Mouse (Mus musculus): ENCODE data around the gene Lnx2. TPM values are rescaled to one million over a fixed set of nuclear protein-coding genes. Genes with fewer than 3 reads are reported as not detected.

Gene Lnx2
- polyA plus RNA-seq, 2 experiments from 2014 or later = 19.3 to 24.8 TPM

DNA sequence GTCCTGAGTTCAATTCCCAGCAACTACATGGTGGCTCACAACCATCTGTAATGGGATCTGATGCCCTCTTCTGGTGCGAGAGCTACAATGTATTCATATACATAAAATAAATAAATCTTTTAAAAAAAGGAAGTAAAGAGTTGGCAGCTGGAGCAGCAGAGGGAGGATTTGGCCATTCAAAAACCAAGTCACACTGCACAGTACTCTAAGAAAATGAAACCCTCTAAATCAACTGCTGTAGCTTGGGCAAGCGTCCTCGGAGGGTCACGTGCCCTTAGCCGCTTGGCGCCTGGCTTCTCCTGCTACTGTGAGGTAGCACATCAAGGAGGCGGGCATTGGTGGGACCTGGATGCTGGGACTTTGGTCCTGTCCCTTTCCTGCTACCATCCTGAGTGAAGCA, 61.2 kb downstream of the Lnx2 start:
- ATAC-seq = no peak

DNA sequence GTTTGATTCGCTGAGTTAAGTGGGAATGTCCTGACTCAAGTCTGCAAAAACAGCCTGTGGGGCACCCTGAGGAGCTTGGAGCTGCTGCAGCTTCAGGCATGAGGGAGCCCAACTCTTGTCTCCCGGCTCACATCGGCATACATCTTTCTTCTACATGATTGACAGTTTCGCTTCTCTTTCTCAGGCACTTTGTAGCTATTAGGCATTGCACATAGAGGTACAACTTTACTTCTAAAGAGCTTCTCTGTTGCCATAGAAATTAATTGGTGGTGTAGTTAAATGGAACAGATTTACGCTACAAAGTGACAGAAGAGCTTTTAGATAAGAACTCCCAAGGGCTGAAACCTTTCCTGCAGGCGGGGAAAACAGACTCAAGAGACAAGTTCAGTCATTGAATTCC, 62.5 kb downstream of the Lnx2 start:
- ATAC-seq = no peak

DNA sequence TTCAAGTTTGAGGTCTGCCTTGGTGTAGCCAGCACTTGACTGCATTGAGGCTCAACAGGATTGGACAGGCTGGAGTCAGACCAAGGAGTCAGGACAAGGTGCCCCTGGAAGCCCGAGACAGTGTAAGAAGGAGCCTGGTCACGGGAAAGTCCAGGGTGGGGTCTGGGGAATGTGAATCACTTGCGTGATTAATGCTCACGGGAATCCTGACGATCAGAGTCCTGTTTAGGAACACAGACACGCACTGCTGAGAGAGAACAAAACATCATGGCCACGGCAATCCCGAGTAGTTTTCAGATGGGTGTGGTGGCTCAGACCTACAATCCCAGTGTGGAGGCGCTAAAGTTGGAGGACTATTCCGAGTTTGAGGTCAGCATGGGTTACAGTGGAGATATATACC, 65.1 kb downstream of the Lnx2 start:
- no peak for ATAC-seq

- no peak for ATAC-seq
Observed at GRCm38 (mm10) chr5:147003303-147003702, 73.1 kb downstream of the Lnx2 start.

- ATAC-seq = no peak
Observed at GRCm38 (mm10) chr5:147001312-147001711, 75.1 kb downstream of the Lnx2 start.

DNA sequence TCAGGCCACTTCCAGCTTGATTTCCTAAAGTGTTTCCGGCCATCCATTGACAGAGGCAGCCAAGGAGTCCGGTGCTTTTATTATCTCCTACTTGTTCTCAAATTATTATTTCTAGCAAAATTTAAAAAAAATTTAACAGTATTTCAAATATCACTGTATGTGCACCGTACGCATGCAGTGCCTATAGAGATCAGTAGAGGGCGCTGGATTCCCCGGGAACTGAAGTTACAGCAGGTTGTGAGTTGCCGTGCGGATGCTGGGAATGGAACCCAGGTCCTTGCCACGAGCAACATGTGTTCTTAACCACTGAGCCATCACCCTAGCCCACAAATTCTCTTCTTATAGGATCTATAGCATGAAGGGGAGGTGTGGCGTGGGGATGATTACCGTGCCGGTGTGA, 77.6 kb downstream of the Lnx2 start:
- no peak for ATAC-seq

- ATAC-seq = no peak
Observed at GRCm38 (mm10) chr5:146996812-146997211, 79.6 kb downstream of the Lnx2 start.

GRCm38 (mm10) chr5:146994973-146995372, 81.4 kb downstream of the Lnx2 start:
- ATAC-seq = no peak

GRCm38 (mm10) chr5:146993509-146993908, 82.9 kb downstream of the Lnx2 start:
- no peak for ATAC-seq

- no peak for ATAC-seq
Observed at GRCm38 (mm10) chr5:146989051-146989450, 87.3 kb downstream of the Lnx2 start.

DNA sequence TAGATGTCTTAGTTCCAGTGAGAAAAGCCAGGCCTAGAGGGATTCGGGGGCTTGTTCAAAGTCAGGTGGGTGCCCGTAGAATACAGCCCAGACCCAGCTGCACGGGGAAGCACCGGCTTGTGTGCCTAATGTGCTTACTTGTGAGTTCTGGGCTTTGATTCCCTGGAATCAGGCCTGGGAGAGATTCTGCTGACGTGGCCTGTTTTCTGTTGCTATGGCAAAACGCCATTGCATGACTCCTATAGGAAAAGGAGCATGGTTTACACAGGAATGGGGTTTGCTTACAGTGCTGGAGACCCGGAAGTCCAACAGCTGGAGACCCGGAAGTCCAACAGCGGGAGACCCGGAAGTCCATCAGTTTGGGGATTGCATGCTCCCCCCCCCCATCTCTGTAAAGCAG, 88.8 kb downstream of the Lnx2 start:
- no peak for ATAC-seq

DNA sequence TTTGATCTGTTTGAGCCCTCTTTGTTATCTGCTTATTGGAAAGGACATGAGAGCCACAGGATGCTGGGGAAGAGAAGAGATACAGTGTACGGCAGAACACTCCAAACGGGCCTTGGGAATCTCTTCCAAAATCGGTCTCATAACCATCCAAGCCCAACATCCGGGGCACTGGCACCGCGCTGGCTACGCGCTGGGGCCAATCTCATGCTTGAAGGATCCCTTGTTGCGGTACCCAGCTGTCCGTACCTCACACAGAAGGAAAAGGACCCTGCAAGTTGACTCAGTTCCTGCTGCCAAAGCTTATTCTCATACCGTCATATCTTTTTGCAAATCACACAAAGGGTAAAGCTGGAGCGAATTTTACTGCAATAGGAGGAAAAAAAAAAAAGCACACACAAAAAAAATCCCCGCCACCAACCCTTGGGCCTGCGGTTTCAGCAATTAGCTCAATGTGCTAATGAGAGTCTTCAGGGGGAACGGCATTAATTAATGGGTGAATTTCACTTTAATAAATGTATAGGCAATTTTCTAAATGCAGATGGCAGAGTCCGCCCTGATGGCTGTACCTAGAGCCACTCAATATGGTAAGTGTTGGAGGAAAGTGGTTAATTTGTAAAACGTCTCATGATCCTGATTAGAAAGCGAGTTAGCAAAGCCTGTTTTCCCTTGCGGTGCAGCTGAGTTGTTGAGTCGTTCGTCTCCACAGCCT, 90.5 kb downstream of the Lnx2 start:
- no peak for ATAC-seq

- ATAC-seq = peak; percentile 36
Observed at GRCm38 (mm10) chr5:146983216-146983615, 93.2 kb downstream of the Lnx2 start.

GRCm38 (mm10) chr5:146981376-146981775, 95.0 kb downstream of the Lnx2 start:
- ATAC-seq = no peak

- no peak for ATAC-seq
Observed at GRCm38 (mm10) chr5:146974781-146975123, 101.6 kb downstream of the Lnx2 start.

GRCm38 (mm10) chr5:146973858-146974780, 102.3 kb downstream of the Lnx2 start:
- no peak for ATAC-seq

- no peak for ATAC-seq
Observed at GRCm38 (mm10) chr5:146973353-146973752, 103.0 kb downstream of the Lnx2 start.

GRCm38 (mm10) chr5:146971776-146972561, 104.4 kb downstream of the Lnx2 start:
- ATAC-seq = no peak

- ATAC-seq = no peak
Observed at GRCm38 (mm10) chr5:146968695-146969393, 107.5 kb downstream of the Lnx2 start.

Measured in activated CD4-positive, CD25-positive, alpha-beta regulatory T cell, adult 4 months (primary cell).